Mouse (Mus musculus): ENCODE data around the gene Fbxl14. TPM values are rescaled to one million over a fixed set of nuclear protein-coding genes. Genes with fewer than 3 reads are reported as not detected.

Fbxl14 gene
- polyA plus RNA-seq, 1 experiment from 2014 or later = 2.1 TPM

Other genes with a start within 250 kb of the Fbxl14 start
- gene Cacna2d4, start 243.1 kb upstream of the Fbxl14 start, polyA plus RNA-seq (2015; fragmentation: Nextera tagmentation; extraction: Ambion mirVana) = 0.40 and 1.2 TPM in 2 replicates
- gene Lrtm2, start 148.9 kb upstream of the Fbxl14 start, polyA plus RNA-seq (2015; fragmentation: Nextera tagmentation; extraction: Ambion mirVana) = 12.4 and 15.0 TPM in 2 replicates
- 35.3 and 42.0 TPM in 2 replicates for gene Adipor2, start 62.0 kb upstream of the Fbxl14 start, polyA plus RNA-seq (2015; fragmentation: Nextera tagmentation; extraction: Ambion mirVana)
- gene Wnt5b, start 64.7 kb downstream of the Fbxl14 start, polyA plus RNA-seq (2015; fragmentation: Nextera tagmentation; extraction: Ambion mirVana) = 3.6 and 5.2 TPM in 2 replicates